Mouse (Mus musculus) forebrain, embryonic 10.5 days (tissue): ENCODE data around the gene Sgcb. TPM values are rescaled to one million over a fixed set of nuclear protein-coding genes. Genes with fewer than 3 reads are reported as not detected.
"Not testable (repeated sequence)": the region's sequence is repeated elsewhere in the genome, so short reads cannot be mapped to it uniquely, and the experiment has no call there.

Experiments
- DNase-seq: peaks from one replicate; pipeline ENCODE4 v3.0.0-alpha.2; 2017; ENCODE audit warnings: low spot score; ENCODE audit errors: extremely low spot score
- H3K27ac ChIP-seq: fragments of 300-500 bp; sonication (generic); 2 replicates; pipeline ENCODE4 v1.5.1; 2016; ENCODE audit warnings: mild to moderate bottlenecking
- H3K27me3 ChIP-seq: fragments of 300-500 bp; sonication (generic); 2 replicates; pipeline ENCODE4 v1.6.1; 2016; ENCODE audit warnings: mild to moderate bottlenecking; ENCODE audit not compliant: poor library complexity, severe bottlenecking
- H3K36me3 ChIP-seq: fragments of 300-500 bp; sonication (generic); replicated peaks from 2 replicates; pipeline ENCODE4 v1.6.1; 2016; ENCODE audit warnings: mild to moderate bottlenecking, moderate library complexity
- H3K4me1 ChIP-seq: fragments of 300-500 bp; sonication (generic); 2 replicates; pipeline ENCODE4 v1.6.1; 2016
- H3K4me3 ChIP-seq: fragments of 300-500 bp; sonication (generic); 2 replicates; pipeline ENCODE4 v1.5.1; 2016; ENCODE audit warnings: mild to moderate bottlenecking, moderate library complexity
- H3K9me3 ChIP-seq: fragments of 300-500 bp; sonication (generic); 2 replicates; pipeline ENCODE4 v1.6.1; 2016; ENCODE audit warnings: mild to moderate bottlenecking, moderate library complexity
- WGBS: fragments of 180-500 bp; shearing (Covaris S2); methylation state at CpG from one replicate; pipeline ENCODE4 v1.1.7; 2016; 5-methylcytosine and 5-hydroxymethylcytosine counted together
- polyA plus RNA-seq: library from polyadenylated mRNA; unstranded; fragments of >200 nt; fragmentation: Nextera tagmentation; extraction: Ambion mirVana; gene quantifications from 2 replicates; pipeline ENCODE4 v1.2.1, GENCODE M21; 2016

Sgcb gene
- polyA plus RNA-seq, 1 experiment from 2014 or later = 20.4 TPM

DNA sequence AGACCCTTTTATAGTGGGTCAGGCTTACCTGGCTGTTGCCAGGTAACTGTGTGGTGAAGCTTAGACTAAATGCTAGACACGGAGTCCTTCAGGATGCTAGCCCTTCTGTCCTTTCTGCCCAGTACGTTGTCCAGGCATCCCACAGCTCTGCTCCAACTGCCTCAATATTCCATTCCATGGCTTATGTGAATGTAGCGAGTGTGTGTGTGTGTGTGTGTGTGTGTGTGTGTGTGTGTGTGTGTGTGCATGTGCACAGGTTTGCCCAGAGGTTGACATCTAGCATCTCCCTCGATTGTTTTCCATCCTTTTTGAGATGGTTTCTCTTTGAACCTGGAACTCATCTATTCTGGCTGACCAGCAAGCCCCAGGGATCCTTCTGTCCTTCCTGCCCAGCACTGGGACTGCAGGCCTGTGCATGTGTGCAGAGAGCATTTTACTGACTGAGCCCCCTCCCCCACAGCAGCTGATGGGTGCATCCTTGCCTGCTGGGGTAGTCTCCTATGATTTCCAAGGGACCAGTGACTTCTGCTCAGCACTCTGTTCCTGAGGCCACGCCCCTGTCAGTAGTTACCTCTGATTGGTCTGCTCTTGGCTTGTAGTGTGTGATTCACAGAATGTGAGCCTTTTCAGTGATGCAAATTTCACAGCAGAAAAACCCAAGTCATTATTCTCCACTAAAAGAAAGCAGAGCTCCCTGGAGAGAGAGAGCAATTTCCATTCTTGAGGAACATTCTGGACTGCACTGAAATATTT is 48.5 kb downstream of the Sgcb start:
- Histone ChIP-seq H3K9me3 (no peaks in the 10 kb centered on the region), H3K27ac (no peak overlapping the region), H3K4me3 (no peak overlapping the region), H3K27me3 (no peaks in the 10 kb centered on the region), H3K4me1 (peaks cover 21% of the 10 kb centered on the region), H3K36me3 (no peaks in the 10 kb centered on the region)
- DNase-seq = no peak
- 64% methylated on average over 5 of the region's 5 CpGs for WGBS

DNA sequence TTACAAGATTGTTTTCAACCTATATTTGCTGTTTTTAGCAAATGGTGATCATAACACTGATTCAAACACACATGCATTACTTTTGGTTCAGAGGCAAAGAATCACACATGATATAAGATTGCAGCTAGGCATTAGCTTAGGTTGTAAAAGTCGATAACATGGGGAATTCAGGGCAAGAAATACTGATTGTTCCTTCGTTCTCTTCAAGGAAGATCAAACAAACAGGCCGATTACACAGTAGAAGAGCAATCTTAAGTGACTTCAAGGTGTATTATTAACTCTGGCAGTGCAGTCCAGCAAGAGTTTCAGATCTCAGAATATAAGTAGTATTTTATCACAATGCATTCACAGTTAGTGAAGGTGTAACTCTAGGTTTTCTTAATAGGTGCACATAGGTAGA is 60.5 kb downstream of the Sgcb start:
- DNase-seq = no peak
- Histone ChIP-seq H3K27me3 (no peaks in the 10 kb centered on the region), H3K9me3 (no peaks in the 10 kb centered on the region), H3K36me3 (no peaks in the 10 kb centered on the region), H3K27ac (no peak overlapping the region), H3K4me3 (no peak overlapping the region), H3K4me1 (peaks cover 7% of the 10 kb centered on the region)
- 79% methylated on average over 3 of the region's 3 CpGs for WGBS

DNA sequence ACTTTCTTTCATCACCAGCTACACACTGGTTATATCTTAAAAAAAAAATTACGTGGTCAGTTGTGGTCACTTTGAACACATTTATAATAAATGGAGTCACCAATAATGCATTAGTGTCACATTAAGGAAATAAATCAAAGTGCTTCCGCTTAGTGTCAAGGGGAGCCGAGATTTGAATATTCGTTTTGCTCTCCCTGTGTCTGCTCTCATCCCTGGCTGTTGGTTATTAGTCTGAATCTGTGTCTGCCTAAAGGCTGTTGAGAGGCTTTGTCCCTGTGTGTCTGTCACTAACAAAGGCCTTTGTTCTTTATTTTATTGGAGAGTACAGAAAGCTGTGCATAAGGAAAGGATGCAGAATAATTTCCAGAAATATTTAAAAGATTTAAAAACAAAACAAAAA is 61.0 kb downstream of the Sgcb start:
- Histone ChIP-seq H3K27me3 (no peaks in the 10 kb centered on the region), H3K36me3 (no peaks in the 10 kb centered on the region), H3K27ac (no peak overlapping the region), H3K4me3 (no peak overlapping the region), H3K4me1 (peaks cover 7% of the 10 kb centered on the region), H3K9me3 (no peaks in the 10 kb centered on the region)
- WGBS = 81% methylated on average over 4 of the region's 4 CpGs
- DNase-seq = no peak

DNA sequence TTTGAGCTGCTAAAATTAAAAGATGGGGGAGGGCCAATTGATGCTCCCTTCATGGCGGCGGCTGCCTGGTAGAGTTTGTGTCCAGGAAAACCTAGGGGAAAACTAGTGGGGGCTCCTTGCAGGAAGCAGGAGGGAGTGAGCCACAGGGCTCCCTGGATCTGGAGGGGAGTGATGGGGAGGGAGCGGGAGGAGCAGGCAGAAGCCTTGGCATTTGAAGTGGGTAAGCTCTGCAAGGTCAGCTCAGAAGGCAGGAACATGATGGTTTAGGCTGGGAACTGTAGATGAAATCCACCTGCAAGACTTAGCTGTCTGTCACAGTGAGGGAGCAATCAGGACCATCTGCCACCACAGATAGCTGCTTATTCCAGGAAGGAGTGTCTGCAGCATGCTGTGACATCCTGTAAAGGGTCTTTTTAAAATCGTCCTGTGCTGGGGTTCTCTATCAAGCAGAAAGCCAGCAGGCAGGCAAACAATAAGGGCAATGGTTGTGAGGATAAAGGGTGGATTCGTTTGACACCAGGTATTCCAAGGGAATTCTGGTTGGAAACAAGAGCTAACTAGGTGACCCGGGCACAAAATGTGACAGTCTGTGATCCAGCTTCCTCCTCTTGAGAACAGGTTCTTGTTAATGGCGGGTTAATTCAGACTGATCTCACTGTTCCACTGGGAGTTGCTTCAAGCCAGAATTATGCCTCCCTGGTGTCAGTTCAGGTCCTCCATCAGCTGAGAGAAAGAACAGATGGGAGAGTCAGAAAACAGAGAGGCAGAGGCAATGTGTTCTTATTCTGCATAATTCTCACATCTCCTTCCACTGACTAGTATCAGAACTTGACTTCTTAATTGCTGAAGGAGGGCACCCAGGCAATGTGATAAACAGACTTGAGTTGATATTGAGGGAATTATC is 62.1 kb downstream of the Sgcb start:
- Histone ChIP-seq H3K27ac (peak overlapping the region; percentile 56; the same call in 1 of the 2 replicates), H3K36me3 (no peaks in the 10 kb centered on the region), H3K27me3 (no peaks in the 10 kb centered on the region), H3K4me1 (peaks cover 7% of the 10 kb centered on the region), H3K9me3 (no peaks in the 10 kb centered on the region), H3K4me3 (no peak overlapping the region)
- 34% methylated on average over 7 of the region's 7 CpGs for WGBS
- no peak for DNase-seq

DNA sequence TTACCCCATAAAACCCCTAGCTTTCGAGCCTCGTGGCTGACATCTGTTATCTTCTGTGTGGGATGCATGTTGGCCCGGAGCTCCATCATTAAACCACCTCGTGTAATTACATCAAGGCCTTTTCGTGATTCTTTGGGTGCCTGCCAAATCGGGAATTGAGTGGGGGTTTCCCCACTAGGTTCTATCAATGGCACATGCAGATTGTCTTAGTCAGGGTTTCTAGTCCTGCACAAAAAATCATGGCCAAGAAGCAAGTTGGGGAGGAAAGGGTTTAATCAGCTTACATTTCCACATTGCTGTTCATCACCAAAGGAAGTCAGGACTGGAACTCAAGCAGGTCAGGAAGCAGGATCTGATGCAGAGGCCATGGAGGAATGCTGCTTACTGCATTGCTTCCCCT is 63.6 kb downstream of the Sgcb start:
- not testable (repeated sequence) for H3K27me3 ChIP-seq, H3K9me3 ChIP-seq, DNase-seq, H3K4me1 ChIP-seq, H3K27ac ChIP-seq, H3K4me3 ChIP-seq, H3K36me3 ChIP-seq
- 95% methylated on average over 6 of the region's 6 CpGs for WGBS

Other genes starting within 250 kb of the Sgcb start
- gene Cwh43, start 241.7 kb downstream of the Sgcb start, polyA plus RNA-seq = not detected in 2 replicates
- 49.6 and 50.8 TPM in 2 replicates for gene Dcun1d4, start 166.8 kb downstream of the Sgcb start, polyA plus RNA-seq
- gene Lrrc66, start 15.3 kb downstream of the Sgcb start, polyA plus RNA-seq = not detected in 2 replicates
- gene Spata18, start 3.6 kb upstream of the Sgcb start, polyA plus RNA-seq = 0.09 TPM in 1 of 2 replicates, not detected in the other